Mouse (Mus musculus) thymus, adult 2 months (tissue): ENCODE data around the gene Tmem161a.

Source experiments
- CTCF ChIP-seq: fragments of 200-500 bp; IDR thresholded peaks from 2 replicates; pipeline ENCODE4 v1.5.1; 2012; ENCODE audit warnings: mild to moderate bottlenecking, control low read depth, low read length, moderate library complexity, borderline replicate concordance; ENCODE audit not compliant: control insufficient read depth, poor library complexity, insufficient read depth; ENCODE audit errors: extremely low read depth
- POLR2A ChIP-seq: fragments of 200-500 bp; IDR thresholded peaks from 2 replicates; pipeline ENCODE4 v1.6.1; 2012; ENCODE audit warnings: mild to moderate bottlenecking, low read length, control low read depth, moderate library complexity; ENCODE audit not compliant: control insufficient read depth, poor library complexity, insufficient read depth; ENCODE audit errors: extremely low read depth

DNA sequence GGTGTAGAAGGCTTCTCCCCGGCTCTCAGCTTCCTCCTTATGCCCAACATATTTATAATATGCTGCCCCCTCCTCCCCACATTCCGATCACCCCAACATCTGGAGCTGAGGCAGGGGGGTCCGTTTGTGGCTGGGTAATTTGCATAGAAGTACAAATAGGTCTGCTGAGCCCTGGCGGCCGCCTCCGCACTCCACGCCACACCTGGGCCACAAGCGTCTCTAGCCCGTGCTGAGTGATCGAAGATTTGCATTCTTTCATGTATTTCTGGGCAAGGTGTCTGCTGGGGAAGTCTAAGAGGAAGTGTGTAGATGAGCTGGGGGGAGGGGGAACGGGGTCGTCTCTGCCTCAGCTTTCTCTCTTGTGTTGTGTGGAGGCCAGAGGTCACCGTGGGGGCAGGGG, 12.1 kb upstream of the Tmem161a start:
- TF ChIP-seq CTCF (no peak), POLR2A (no peak)
